26 mouse cellular contexts compared by ENCODE assay signal in genomic region chr4:63702006-63702704, GRCm38 (mm10). TPM values are rescaled to one million over a fixed set of nuclear protein-coding genes. Genes with fewer than 3 reads are reported as not detected.
DNase-seq lines count a peak whose midpoint lies in the region; ATAC-seq and TF ChIP-seq lines count a peak whose summit lies in the region.
"Had no signal": no experiment of that assay in that cellular context is flagged by ENCODE, and none has a peak within 500 bp of the region (broad histone marks: within the 10 kb centered on the region; RNA-seq: fewer than 3 reads in every experiment).

No protein-coding gene starts in this region.

- H3K36me3 ChIP-seq in midbrain, embryonic 11.5 days (ENCODE audit: control insufficient read depth, insufficient read depth, low read length) = no peaks in the 10 kb centered on the region
- H3K36me3 ChIP-seq in midbrain, embryonic 13.5 days = no peaks in the 10 kb centered on the region
- H3K36me3 ChIP-seq in stomach, postnatal 0 days (ENCODE audit: control insufficient read depth, insufficient read depth, low read length) = no peaks in the 10 kb centered on the region
- H3K36me3 ChIP-seq: embryonic facial prominence, embryonic 13.5 days; G1E; heart, embryonic 13.5 days; hindbrain, embryonic 12.5 days had no signal

- 86% methylated on average over 4 of the region's 4 CpGs for WGBS in midbrain, embryonic 11.5 days
- 95% methylated on average over 4 of the region's 4 CpGs for WGBS in midbrain, embryonic 13.5 days
- WGBS in stomach, postnatal 0 days = 88% methylated on average over 4 of the region's 4 CpGs

- H3K9me3 ChIP-seq in midbrain, embryonic 11.5 days (ENCODE audit: control insufficient read depth, low read length) = no peaks in the 10 kb centered on the region
- no peaks in the 10 kb centered on the region for H3K9me3 ChIP-seq in midbrain, embryonic 13.5 days
- H3K9me3 ChIP-seq in stomach, postnatal 0 days (ENCODE audit: control insufficient read depth, low read length) = no peaks in the 10 kb centered on the region
- H3K9me3 ChIP-seq: embryonic facial prominence, embryonic 13.5 days; forebrain, embryonic 13.5 days; heart, embryonic 13.5 days; hindbrain, embryonic 12.5 days had no signal

- no peak overlapping the region for H3K4me2 ChIP-seq in midbrain, embryonic 11.5 days
- no peak overlapping the region for H3K4me2 ChIP-seq in midbrain, embryonic 13.5 days (replicated peaks)
- no peak overlapping the region for H3K4me2 ChIP-seq in stomach, postnatal 0 days (replicated peaks; ENCODE audit: low read depth)
- H3K4me2 ChIP-seq: embryonic facial prominence, embryonic 13.5 days; forebrain, embryonic 13.5 days; heart, embryonic 13.5 days; hindbrain, embryonic 12.5 days had no signal

- no peak overlapping the region for H3K9ac ChIP-seq in midbrain, embryonic 11.5 days (ENCODE audit: low read length)
- no peak overlapping the region for H3K9ac ChIP-seq in midbrain, embryonic 13.5 days (replicated peaks)
- no peak overlapping the region for H3K9ac ChIP-seq in stomach, postnatal 0 days (ENCODE audit: low read length)
- H3K9ac ChIP-seq: embryonic facial prominence, embryonic 13.5 days; forebrain, embryonic 13.5 days; forebrain, postnatal 0 days; heart, embryonic 13.5 days; hindbrain, embryonic 12.5 days had no signal

- DNase-seq in midbrain, embryonic 11.5 days (ENCODE audit: low spot score, missing footprints) = peak; percentile 56
- DNase-seq in CD4-positive helper T cell, adult 2 months (ENCODE audit: low read depth, low spot score) = peak; percentile 9
- no peak for DNase-seq in adrenal gland, postnatal 25 days
- no peak for DNase-seq in embryo, embryonic 10.5 days (ENCODE audit: low spot score)
- no peak for DNase-seq in stomach, postnatal 0 days (ENCODE audit: low spot score)
- DNase-seq: adrenal gland, adult 2 months; adrenal gland, postnatal 36 days; cerebellum, adult 8-10 months; cerebellum, postnatal 14 days; forebrain, postnatal 0 days; gastrocnemius, postnatal 25 days; heart, postnatal 36 days; kidney, adult 11 months had no signal

- H3K27me3 ChIP-seq in midbrain, embryonic 11.5 days (ENCODE audit: control insufficient read depth, insufficient read depth, low read length) = no peaks in the 10 kb centered on the region
- no peaks in the 10 kb centered on the region for H3K27me3 ChIP-seq in midbrain, embryonic 13.5 days
- no peaks in the 10 kb centered on the region for H3K27me3 ChIP-seq in stomach, postnatal 0 days (ENCODE audit: control insufficient read depth, insufficient read depth, low read length)
- H3K27me3 ChIP-seq: embryonic facial prominence, embryonic 13.5 days; forebrain, embryonic 13.5 days; hindbrain, embryonic 12.5 days had no signal

- no peak overlapping the region for H3K27ac ChIP-seq in midbrain, embryonic 11.5 days (ENCODE audit: low read depth, low read length)
- no peak overlapping the region for H3K27ac ChIP-seq in midbrain, embryonic 13.5 days
- H3K27ac ChIP-seq in stomach, postnatal 0 days (replicated peaks) = no peak overlapping the region
- H3K27ac ChIP-seq: embryonic facial prominence, embryonic 13.5 days; forebrain, embryonic 13.5 days; heart, embryonic 13.5 days; hindbrain, embryonic 12.5 days had no signal

- no peaks in the 10 kb centered on the region for H3K4me1 ChIP-seq in midbrain, embryonic 11.5 days (ENCODE audit: control insufficient read depth, insufficient read depth, low read length)
- H3K4me1 ChIP-seq in midbrain, embryonic 13.5 days (replicated peaks) = no peaks in the 10 kb centered on the region
- no peaks in the 10 kb centered on the region for H3K4me1 ChIP-seq in stomach, postnatal 0 days (replicated peaks; ENCODE audit: control insufficient read depth, insufficient read depth)
- H3K4me1 ChIP-seq: embryonic facial prominence, embryonic 13.5 days; forebrain, embryonic 13.5 days; heart, embryonic 13.5 days; hindbrain, embryonic 12.5 days had no signal

- ATAC-seq in midbrain, embryonic 11.5 days (ENCODE audit: low FRiP score) = no peak
- ATAC-seq in midbrain, embryonic 13.5 days = no peak
- ATAC-seq in activated CD4-positive, CD25-positive, alpha-beta regulatory T cell, adult 4 months = peak; percentile 52
- ATAC-seq in stomach, postnatal 0 days (ENCODE audit: low FRiP score, low TSS enrichment) = no peak
- ATAC-seq: forebrain, embryonic 13.5 days; forebrain, postnatal 0 days; hindbrain, embryonic 16.5 days had no signal

- no peak for TF ChIP-seq EP300 in stomach, postnatal 0 days (optimal IDR thresholded peaks at IDR 0.05)

- no peak for TF ChIP-seq CTCF in stomach, postnatal 0 days (IDR thresholded peaks at IDR 0.05; ENCODE audit: low read depth)

- no peak overlapping the region for H3K4me3 ChIP-seq in midbrain, embryonic 11.5 days (ENCODE audit: low read depth, low read length)
- no peak overlapping the region for H3K4me3 ChIP-seq in midbrain, embryonic 13.5 days (replicated peaks)
- H3K4me3 ChIP-seq in stomach, postnatal 0 days (ENCODE audit: low read depth, low read length) = no peak overlapping the region
- H3K4me3 ChIP-seq: embryonic facial prominence, embryonic 13.5 days; forebrain, embryonic 13.5 days; heart, embryonic 13.5 days; hindbrain, embryonic 12.5 days had no signal

RNA-seq across cellular contexts. Expression of gene Gm11214, which starts 39.0 kb away (rescaled TPM):
- not detected in 2 replicates for polyA plus RNA-seq in midbrain, embryonic 11.5 days (2014; fragmentation: Nextera tagmentation; extraction: Ambion mirVana)
- not detected in 2 replicates for polyA plus RNA-seq in midbrain, embryonic 13.5 days (2015; fragmentation: Nextera tagmentation; extraction: Ambion mirVana)
- polyA plus RNA-seq in activated CD4-positive, CD25-positive, alpha-beta regulatory T cell, adult 4 months (2017; shearing (Covaris generic)) = not detected
- not detected in 2 replicates for total RNA-seq in adrenal gland, postnatal 25 days (2021)
- not detected in 2 replicates for polyA plus RNA-seq in stomach, postnatal 0 days (2015; fragmentation: Nextera tagmentation; extraction: Ambion mirVana)
- total RNA-seq: adrenal gland, adult 2 months; adrenal gland, postnatal 36 days; common myeloid progenitor, adult 5-6 weeks; forebrain, postnatal 0 days; G1E; gastrocnemius, adult 18-20 months; gastrocnemius, postnatal 25 days; granulocyte monocyte progenitor cell, adult 5-6 weeks; heart, postnatal 36 days had no signal
- polyA plus RNA-seq: adrenal gland, adult 2 months; embryonic facial prominence, embryonic 13.5 days; forebrain, embryonic 13.5 days; forebrain, postnatal 0 days; G1E; heart, embryonic 13.5 days; heart, postnatal 0 days; hindbrain, embryonic 12.5 days; hindbrain, embryonic 16.5 days; intestine, embryonic 14.5 days had no signal

RNA-seq across cellular contexts. Expression of gene Tnfsf15, which starts 42.8 kb away (rescaled TPM):
- 0.07 TPM in 1 of 2 replicates, not detected in the other for polyA plus RNA-seq in midbrain, embryonic 11.5 days (2014; fragmentation: Nextera tagmentation; extraction: Ambion mirVana)
- not detected in 2 replicates for polyA plus RNA-seq in midbrain, embryonic 13.5 days (2015; fragmentation: Nextera tagmentation; extraction: Ambion mirVana)
- polyA plus RNA-seq in activated CD4-positive, CD25-positive, alpha-beta regulatory T cell, adult 4 months (2017; shearing (Covaris generic)) = under 1 TPM; 0.36 to 0.54 TPM
- 0.12 TPM in 1 of 2 replicates, not detected in the other for total RNA-seq in adrenal gland, postnatal 25 days (2021)
- polyA plus RNA-seq in stomach, postnatal 0 days (2015; fragmentation: Nextera tagmentation; extraction: Ambion mirVana) = 0.04 and 0.18 TPM in 2 replicates
- total RNA-seq: common myeloid progenitor, adult 5-6 weeks; forebrain, postnatal 0 days; gastrocnemius, adult 18-20 months; heart, postnatal 36 days had no signal
- polyA plus RNA-seq: adrenal gland, adult 2 months; embryonic facial prominence, embryonic 13.5 days; forebrain, embryonic 13.5 days; forebrain, postnatal 0 days; G1E; hindbrain, embryonic 16.5 days had no signal

Comparison
In these comparisons a context has a peak if more than half of its experiments do, and no peak if none do; other contexts are left out.
1. DNase-seq: peak in midbrain, embryonic 11.5 days (single experiment) and CD4-positive helper T cell, adult 2 months (single experiment); none in adrenal gland, postnatal 25 days (single experiment), embryo, embryonic 10.5 days (single experiment) and stomach, postnatal 0 days (single experiment).